Mouse (Mus musculus) Muller cell, postnatal 12 days (primary cell): ENCODE results near the gene Prtn3.

Source experiments
- DNase-seq: peaks from one replicate; pipeline ENCODE4 v3.0.0-alpha.2; 2015; ENCODE audit errors: inconsistent ontology term

Prtn3 gene

GRCm38 (mm10) chr10:79855558-79856184, 18.6 kb upstream of the Prtn3 start:
- DNase-seq, result no peak

GRCm38 (mm10) chr10:79856280-79856679, 18.0 kb upstream of the Prtn3 start:
- no peak for DNase-seq

- no peak for DNase-seq
These were observed 17.4 kb upstream of the Prtn3 start for GRCm38 (mm10) chr10:79856704-79857451.

- no peak for DNase-seq
These were observed 16.8 kb upstream of the Prtn3 start for GRCm38 (mm10) chr10:79857452-79857811.

GRCm38 (mm10) chr10:79857894-79858293, 16.4 kb upstream of the Prtn3 start:
- no peak for DNase-seq

- peak; percentile 76 for DNase-seq
These were observed 15.7 kb upstream of the Prtn3 start for GRCm38 (mm10) chr10:79858416-79859074.

- no peak for DNase-seq
These were observed 15.2 kb upstream of the Prtn3 start for GRCm38 (mm10) chr10:79859116-79859515.

GRCm38 (mm10) chr10:79860079-79860911, 14.0 kb upstream of the Prtn3 start:
- no peak for DNase-seq

GRCm38 (mm10) chr10:79861230-79862048, 12.8 kb upstream of the Prtn3 start:
- no peak for DNase-seq

- DNase-seq, result no peak
These were observed 12.1 kb upstream of the Prtn3 start for GRCm38 (mm10) chr10:79862049-79862788.

- no peak for DNase-seq
These were observed 11.4 kb upstream of the Prtn3 start for GRCm38 (mm10) chr10:79862925-79863324.

GRCm38 (mm10) chr10:79864351-79865188, 9.7 kb upstream of the Prtn3 start:
- DNase-seq, result no peak

- no peak for DNase-seq
These were observed 9.1 kb upstream of the Prtn3 start for GRCm38 (mm10) chr10:79865189-79865601.

GRCm38 (mm10) chr10:79865801-79866295, 8.4 kb upstream of the Prtn3 start:
- DNase-seq, result no peak

GRCm38 (mm10) chr10:79866601-79867000, 7.7 kb upstream of the Prtn3 start:
- no peak for DNase-seq

- no peak for DNase-seq
These were observed 2.4 kb upstream of the Prtn3 start for GRCm38 (mm10) chr10:79871845-79872244.

GRCm38 (mm10) chr10:79872862-79873261, 1.4 kb upstream of the Prtn3 start:
- DNase-seq, result no peak

GRCm38 (mm10) chr10:79873313-79873712, 963 bp upstream of the Prtn3 start:
- peak; percentile 40 for DNase-seq

GRCm38 (mm10) chr10:79873715-79874289, 474 bp upstream of the Prtn3 start:
- DNase-seq, result no peak
